Mouse (Mus musculus): ENCODE results near the gene Cyp2s1.

The Cyp2s1 gene

DNA sequence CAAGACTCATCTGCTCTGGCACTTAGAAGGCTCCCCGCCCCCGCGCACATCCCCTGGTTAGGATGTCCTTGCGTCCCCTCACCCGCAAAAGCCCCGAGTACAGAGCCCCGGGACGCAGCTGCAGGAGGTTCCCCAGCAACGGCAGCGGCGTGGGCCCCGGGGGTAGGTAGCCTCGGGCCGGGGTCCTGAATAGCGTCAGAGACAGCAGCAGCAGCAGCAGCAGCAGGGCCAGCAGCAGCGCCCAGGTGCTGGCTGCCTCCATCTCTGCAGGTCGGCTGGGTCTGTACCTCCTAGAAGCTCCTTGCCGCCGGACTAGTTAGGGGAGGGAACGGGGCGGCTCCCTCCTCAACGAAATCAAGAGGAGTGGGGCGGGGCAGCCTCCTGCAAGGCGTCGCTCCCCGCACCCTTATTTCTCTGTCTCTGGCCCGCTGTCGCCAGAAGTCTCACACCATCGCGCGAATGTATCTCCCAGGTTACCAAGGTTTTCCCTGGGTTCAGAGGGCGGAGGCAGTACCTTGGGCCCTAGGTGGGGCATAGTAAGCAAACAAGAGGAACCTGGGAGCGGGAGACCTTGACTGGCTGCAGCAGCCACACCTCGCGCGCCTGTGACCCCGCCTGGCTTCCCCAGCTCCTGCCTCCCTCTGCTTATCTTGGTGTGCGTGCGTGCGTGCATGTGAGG is at the start of gene Cyp2s1:
Cyp2s1 (minus strand) TSS at position 673 of the 679 bp plus-strand sequence.
- no peak for DNase-seq (ENCODE audit: low spot score)

DNA sequence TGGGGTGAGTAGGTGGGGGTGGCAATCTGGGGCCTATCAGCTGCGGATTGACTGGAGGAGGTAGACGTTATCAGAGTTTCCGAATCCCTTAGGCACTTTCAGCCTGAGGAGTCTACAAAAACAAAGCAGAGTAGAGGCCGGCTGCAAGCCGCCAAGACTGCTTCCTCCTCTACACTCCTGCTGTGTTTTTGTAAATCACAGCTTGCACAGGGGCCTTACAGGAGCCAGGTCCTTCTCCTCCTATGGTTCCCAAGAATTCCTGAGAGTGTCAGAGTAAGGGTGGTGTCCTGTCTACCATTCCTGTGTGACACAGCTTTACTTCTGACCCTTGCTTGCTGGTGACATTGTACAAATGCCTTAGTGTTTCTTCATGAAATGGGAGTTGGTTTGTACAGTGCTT is 48.1 kb upstream of the Cyp2s1 start:
- DNase-seq (ENCODE audit: low spot score) = no peak

DNA sequence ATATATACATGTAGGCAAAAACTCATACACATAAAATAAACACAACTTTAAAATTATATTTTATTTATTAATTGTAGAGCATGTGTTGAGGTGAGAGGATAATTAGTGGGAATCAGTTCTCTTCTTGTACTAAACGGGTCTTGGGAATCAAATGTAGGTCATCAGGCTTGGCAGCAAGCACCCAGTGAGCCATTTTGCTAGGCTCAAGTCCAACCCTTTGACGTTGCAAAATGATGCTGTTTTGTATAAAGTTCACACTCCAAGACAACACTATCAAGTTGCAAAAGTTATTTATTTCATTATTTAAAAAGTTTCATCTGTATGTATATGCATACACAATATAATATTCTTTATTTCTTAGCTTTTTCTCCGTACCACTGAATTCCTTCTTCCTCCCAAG is 47.0 kb upstream of the Cyp2s1 start:
- no peak for DNase-seq (ENCODE audit: low spot score)

DNA sequence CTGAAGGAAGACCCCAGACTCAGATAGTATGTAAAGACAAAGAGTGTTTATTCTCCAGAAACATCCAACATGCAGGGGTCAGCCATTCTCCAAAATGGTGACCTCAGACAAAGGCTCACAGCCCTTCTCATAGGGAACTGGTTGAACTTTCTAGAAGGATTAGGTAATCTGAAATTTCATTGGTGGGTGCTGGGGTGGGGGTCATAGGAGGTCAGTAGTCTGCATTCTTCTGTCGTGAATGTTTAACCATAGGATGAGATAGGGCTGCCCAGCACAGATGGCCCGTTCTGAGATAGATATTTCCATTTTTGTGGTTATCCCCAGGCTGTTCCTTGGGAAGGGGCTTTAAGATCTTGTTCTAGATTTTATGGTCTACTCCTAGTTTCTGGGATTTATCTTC is 45.7 kb upstream of the Cyp2s1 start:
- DNase-seq (ENCODE audit: low spot score) = no peak

DNA sequence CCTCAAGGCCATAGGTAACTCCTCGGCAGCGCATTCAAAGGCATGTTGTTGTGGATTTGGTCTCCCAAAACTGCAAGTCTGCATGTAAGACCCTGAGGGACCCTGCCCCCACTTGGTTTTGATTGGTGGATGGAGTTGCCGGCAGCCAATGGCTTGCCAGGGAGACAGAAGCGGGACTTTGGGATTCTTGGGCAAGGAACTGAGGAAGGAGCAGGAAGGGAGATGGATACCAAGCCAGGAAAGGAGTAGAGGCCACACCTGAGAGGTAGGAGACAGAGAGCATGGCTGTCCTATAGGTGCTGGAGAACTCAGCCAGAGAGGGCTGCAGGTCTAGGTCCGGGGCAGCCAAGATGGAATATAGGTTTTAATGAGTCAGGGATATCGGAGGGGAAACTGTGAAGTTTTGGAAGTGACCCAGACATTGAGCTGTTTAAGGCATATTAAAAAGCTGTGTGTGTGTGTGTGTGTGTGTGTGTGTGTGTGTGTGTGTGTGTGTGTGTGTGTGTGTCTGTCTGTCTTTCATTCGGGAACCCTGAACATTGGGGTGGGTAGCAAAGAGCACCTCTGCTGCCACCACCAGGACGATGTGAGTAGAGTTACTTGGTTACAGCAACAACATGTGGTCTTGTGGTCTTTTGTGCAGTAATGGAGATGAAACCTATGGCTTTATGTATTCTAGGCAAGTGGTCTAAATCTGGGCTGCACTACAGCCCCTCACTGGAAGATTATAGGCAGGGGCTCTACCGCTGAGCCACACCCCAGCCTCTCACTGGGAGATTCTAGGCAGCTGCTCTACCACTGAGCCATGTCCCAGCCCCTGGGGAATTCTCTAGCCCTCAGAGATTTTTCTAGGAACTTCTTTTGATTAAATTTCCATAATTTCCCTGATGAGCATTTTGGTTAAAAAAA is 43.5 kb upstream of the Cyp2s1 start:
- DNase-seq (ENCODE audit: low spot score) = no peak

DNA sequence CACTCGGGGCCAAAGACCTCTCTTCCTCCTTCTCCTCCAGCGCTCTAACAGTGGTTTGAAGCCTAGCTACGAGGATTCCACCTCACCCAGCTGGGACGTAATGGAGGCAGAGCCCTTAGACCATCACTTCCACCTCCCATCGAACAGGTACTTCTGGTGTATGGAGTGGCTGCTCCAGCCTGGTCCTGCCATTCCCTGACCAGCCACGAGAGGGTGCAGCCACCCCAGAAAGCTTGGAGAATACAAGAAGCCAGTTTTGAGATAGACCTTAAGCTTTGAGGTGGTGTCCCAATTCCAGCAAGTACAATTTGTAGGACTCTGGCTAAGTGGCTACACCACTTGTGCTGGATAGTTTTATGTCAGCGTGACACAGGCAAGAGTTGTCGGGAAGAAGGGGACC is 38.4 kb upstream of the Cyp2s1 start:
- peak; percentile 34 for DNase-seq (ENCODE audit: low spot score)

DNA sequence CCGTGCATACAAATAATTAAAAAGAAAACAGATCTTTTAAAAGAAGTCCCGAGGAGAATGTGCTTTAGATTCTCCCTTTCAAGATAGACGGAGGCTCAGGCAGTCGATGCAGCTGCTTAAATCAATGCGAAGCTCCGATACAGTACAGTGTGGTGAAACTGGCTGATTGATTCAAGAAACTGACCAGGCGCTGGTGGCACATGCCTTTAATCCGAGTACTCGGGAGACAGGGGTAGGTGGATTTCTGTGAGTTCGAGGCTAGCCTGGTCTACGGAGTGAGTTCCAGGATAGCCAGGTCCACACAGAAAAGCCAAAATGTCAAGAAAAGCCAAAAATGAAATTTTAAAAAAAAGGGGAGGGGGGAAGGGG is 31.7 kb upstream of the Cyp2s1 start:
- DNase-seq (ENCODE audit: low spot score) = no peak

DNA sequence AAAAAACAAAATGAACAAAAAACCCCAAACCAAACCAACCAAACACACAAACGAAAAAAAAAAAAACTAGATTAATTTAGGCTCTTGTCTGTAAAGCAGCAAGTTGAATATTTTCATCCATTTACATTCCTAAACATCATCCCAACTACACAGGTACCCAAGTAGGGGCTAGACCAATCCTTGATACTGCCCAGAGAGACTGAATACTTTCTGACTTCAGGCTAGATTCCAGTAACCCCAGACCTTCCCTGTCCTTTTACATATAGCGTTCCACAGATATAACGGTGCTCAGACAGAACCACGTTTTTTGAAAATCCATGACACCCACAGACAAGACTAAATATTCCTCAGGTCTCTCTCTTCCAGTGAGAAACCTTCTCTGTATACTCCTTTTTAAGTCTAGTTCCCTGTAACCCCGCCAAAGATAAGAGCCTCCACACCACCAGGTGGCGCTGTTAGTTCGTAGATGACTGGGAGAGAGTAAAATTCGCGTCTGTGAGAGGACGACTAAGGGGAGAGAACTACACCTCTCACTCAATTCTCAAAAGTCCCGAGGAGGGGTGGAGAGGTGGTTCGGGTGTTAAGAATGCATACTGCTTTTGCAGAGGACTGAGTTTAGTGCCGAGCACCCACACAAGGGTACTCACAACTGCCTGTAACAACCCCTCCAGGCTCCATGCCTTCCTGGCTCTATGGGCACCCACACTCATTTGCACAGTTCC is 31.2 kb upstream of the Cyp2s1 start:
- DNase-seq (ENCODE audit: low spot score) = peak; percentile 75

DNA sequence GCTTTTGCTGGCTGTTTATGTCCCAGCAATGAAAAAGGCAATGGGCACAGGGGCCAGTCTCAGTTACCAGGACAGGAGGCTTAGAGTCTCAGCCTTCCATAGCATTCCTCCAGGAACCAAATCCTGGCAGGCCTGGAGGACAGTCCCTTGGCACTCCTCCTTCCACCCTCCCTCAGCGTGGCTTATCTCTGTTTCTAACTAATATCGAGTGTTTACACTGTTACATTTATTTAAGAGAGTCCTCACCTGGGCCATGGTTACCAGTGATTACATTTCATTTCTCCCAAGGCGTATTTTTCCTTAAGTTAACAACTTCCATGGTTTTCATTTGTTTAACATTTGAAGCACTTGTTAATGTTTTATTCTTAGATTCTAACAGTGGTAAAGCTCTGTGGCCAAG is 28.2 kb upstream of the Cyp2s1 start:
- DNase-seq (ENCODE audit: low spot score) = no peak

DNA sequence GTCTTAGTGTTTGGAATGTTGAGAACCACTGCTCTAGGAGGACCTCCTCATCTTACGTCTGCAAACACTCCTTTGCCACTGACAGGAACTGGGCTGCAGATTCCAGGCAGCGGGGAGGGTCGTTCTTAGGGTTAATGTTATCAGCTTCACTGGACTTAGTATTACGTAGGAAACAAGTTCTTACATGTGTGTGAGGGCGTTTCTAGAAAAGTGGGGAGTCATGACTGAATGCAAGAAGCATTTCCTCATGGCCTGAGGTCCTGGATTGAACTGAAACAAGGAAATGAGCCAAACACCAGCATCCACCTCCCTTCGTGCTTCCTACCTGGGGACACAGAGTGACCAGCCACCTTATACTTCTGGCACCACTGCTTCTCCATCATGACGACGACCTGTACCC is 27.7 kb upstream of the Cyp2s1 start:
- DNase-seq (ENCODE audit: low spot score) = no peak

DNA sequence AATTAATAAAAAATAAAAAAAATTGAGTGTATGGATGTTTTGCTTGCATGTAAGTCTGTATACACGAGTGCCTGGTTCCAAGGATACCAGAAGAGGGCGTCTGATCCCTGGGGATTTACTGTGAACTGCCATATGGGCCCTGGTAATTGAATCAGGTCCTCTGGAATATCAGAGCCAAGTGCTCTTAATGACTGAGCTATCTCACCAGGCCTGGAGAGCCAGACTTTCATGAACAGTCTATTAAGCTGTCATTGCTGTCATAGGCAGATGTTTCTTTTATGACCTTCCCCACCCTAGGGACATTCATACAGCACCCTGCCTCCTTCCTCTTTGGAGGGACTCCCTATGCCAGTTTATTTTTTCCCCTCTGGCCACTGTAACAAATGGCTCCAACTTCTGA is 26.8 kb upstream of the Cyp2s1 start:
- no peak for DNase-seq (ENCODE audit: low spot score)

DNA sequence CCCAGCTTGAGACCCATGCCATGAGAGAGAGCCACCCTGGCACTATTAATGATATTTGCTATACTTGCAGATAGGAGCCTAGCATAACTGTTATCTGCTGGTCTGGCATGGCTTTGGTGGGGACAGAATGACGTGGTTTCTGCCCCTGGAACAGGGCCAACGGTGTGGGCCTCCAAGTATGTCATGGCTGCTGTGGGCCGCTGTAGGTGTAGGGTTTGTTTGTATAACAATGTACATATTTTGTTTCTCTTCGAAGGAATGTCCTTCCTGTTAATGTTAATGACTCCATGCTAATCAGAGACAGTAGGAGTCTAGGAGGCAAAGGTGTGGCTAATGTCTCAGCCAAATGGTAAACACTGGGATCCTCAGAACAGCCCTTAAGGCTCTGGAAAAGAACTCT is 24.2 kb upstream of the Cyp2s1 start:
- no peak for DNase-seq (ENCODE audit: low spot score)

DNA sequence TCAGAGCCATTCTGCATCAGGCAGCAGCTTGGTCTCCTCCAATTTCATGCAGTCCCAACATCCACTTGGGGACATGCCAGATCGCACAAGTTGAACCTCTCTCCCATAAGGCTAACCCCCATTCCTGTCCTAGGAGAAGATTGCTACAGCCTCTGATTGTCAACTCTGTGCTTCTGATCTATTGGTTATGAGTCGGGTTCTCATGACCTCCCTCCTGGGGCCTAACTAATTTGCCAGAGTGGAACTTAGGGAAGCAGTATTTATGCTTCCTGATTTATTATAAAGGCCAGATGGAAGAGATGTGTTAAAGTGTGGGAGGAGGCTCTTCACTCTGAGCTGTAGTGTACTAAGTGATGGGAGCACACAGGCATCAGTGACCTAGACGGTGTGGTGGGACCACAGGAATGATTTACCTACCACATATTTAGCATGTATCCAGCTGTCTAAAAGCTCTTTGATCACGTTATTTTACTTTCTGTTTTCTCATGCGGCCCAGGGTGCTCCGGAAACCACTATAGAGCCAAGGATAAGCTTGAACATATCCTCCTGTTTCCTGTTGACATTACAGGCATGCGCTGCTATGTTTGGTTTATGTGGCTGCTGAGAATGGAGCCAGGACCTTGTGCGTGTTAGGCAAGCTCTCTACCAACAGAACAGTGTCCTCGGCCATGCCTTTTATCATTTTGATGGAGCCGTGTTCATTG is 18.6 kb upstream of the Cyp2s1 start:
- no peak for DNase-seq (ENCODE audit: low spot score)

DNA sequence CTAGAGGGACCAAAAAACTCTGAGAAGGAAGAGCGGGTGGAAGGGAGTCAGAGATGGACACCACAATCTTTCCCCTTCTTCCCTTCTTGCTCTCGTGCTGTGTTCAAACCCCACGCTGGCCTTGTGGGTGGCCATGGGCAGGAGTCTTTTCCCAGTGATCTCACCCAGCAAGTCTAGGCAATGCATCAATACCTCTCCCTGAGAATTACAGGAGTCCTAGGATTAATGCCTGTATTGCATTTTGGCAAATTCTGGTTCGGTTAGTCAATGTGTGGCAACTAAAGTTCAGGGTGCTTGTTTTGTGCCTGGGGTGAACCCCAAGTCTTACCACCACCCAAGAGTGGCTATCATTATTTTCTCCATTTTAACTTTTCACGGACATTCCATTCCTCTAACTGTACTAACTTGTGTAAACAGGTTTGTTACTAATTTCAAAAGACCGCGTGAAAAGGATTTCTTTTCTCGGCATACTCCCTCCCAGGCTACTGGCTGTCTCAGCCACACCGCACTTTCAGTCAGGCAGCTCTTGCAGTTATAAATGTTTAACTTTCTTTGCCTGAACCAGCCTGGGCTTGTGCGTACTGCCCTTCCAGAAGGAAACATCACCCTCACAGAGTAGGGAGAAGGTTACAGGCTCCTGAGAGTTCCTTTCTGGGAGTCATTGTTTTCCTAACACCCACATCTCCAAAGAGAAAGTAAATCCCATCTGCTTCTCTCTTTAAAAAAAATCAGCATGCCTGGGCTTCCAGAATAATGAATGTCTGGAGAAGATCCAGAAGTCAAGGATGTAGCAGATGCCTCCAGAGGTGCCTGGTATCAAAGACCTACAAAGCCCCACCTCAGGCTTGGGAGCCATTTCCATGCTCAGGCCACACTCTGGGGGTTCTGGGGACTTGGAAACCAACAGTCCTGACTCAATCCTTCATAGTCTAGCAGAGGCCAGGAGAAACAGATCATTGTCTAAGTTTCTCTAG is 15.1 kb upstream of the Cyp2s1 start:
- DNase-seq (ENCODE audit: low spot score) = no peak

DNA sequence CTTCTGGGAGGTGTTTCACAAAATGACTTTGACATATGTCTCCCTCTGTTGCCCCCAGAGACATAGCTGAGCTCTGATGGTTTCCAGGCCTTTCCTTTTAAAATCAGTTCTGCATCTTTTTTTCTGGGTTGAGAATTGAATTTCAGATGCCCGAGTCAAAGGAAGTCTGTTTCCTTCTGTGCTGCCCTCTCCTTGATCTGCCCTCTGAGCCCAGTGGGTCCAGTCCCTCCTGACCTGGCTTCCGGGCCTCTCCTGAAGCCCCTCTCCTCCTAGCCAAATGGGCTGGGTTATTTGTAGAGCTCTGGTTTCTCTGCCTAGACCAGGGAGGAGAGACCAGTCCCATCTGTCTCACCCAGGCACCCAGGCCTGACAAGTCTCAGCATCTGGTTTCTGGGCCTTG is 13.5 kb upstream of the Cyp2s1 start:
- DNase-seq (ENCODE audit: low spot score) = no peak

DNA sequence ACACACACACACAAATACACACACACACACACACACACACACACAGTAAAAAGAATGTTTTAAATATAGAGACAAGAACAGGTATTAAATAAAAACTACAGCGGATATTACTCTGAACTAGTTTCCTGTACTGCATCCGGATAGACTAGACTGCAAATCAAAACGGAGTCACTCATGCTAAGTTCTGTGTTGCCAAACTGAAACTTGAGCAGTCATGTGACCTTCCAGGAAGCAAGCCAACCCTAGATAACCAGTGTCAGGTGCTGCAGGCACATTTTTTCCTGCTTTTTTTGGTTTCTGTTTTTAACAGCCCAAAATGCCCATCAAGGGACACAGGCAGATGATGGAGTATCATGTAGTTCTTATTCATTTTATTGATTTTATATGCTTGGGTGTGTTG is 10.5 kb upstream of the Cyp2s1 start:
- no peak for DNase-seq (ENCODE audit: low spot score)

DNA sequence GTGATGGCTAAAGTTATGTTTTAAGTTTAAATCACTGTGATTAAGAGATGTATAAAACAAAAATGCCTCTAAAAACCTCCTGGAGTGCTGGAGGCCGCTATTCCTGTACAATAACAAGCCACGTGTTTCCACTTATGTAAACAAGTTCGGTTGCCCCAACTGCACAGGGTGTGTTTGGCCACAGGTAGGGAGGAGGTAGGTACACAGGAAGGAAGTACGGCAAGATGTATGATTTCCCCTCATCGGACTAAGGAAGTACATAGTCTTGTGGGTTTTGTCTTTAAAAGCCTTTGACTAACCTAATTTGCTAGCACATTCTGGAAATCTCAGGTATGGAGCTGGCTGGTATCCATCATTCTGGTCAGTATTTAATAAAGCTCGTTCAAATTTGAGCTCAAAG is 9.3 kb upstream of the Cyp2s1 start:
- DNase-seq (ENCODE audit: low spot score) = no peak

DNA sequence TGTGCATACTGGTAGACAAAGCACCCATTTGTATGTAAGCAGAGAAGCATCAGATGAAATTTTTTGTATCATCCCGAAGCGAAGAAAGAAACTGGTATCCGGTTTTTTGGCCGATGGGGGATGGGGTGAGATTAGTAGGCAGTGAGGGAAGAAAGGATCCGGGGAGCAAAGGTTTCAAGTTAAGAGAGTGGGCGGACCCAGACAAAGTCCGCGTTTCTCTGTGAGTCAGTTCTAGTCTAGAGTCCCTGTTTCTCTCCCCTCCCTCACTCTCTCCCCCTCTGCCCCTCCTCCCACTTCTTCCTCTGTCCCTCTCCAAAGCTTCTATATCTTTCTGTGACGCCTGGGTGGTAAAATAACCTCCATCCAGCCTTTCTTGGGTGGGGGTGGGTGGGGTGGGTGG is 8.3 kb upstream of the Cyp2s1 start:
- no peak for DNase-seq (ENCODE audit: low spot score)

DNA sequence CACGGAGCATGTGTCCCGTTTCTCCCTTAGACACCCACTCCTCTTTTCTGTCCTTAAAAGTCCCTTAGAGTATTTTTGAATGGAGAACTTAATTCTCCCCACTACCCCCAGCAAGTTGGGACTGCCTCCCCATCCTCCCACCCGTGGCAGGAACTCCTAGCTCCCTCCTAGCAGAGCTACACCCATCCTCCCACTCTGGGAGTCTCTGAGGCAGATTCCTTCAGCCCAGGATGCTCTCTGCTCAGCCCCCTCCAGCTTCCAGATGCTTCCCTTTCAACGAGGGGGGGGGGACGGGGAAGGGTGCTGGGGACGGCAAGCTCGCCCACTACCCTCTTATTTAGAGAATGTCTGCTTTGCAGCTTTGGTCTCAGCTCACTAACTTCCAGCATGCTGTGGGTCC is 1.1 kb downstream of the Cyp2s1 start:
- no peak for DNase-seq (ENCODE audit: low spot score)

DNA sequence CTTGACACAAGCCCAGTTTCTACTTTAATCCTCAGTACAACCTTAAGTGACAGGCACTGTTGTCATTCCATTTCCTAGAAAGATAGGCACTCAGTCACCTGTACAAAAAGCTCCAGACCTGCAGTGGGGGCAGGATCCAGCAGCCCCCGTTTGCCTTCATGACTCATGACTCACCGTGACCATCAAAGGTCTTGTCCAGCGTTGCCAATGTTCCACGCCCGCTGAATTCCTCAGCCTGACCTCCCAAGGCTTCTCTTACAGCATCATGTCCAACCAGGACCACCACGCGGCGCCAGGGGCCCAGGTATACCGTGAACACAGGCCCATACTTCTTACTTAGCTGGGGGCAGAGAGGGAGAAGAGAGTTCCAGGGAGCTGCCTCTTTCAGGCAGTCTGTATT is 2.0 kb downstream of the Cyp2s1 start:
- no peak for DNase-seq (ENCODE audit: low spot score)

DNA sequence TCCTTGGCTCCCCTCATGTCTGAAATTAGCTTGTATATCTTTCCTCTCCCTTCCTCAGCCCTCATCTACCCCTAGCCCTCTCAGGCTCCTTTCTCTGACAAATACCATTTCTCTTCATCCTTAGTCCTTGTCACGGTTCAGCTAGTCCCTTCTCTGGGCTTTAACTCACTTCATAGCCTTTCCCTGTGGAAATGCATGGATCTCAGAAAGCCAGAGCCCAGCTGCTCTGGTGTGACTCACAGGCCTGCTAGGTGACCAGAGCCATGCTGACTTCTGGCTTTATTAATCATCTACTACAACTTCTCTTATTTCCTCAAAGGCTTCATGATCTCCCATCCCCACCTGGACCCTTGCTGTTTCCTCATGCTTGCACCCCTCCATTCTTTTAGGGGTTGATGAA is 4.5 kb downstream of the Cyp2s1 start:
- DNase-seq (ENCODE audit: low spot score) = no peak
